ENCODE assay signal across 14 mouse cellular contexts in genomic region chr12:96235510-96235909, GRCm38 (mm10).
"Had no signal": no experiment of that assay in that cellular context is flagged by ENCODE, and none has a peak within 500 bp of the region (broad histone marks: within the 10 kb centered on the region; RNA-seq: fewer than 3 reads in every experiment).

No protein-coding gene starts in this region.

- H3K36me3 ChIP-seq: neural tube, embryonic 13.5 days; neural tube, embryonic 15.5 days; stomach, embryonic 15.5 days had no signal

- H3K9me3 ChIP-seq: neural tube, embryonic 13.5 days; neural tube, embryonic 15.5 days; stomach, embryonic 15.5 days had no signal

- H3K27me3 ChIP-seq: neural tube, embryonic 13.5 days; neural tube, embryonic 15.5 days; stomach, embryonic 15.5 days had no signal

- H3K4me2 ChIP-seq: neural tube, embryonic 13.5 days; neural tube, embryonic 15.5 days; stomach, embryonic 15.5 days had no signal

- H3K27ac ChIP-seq: neural tube, embryonic 13.5 days; neural tube, embryonic 15.5 days; stomach, embryonic 15.5 days had no signal

- DNase-seq: right cerebral cortex, adult 18-20 months; right cerebral cortex, postnatal 14 days; right cerebral cortex, postnatal 25 days; right cerebral cortex, postnatal 4 days; spleen, adult 18-20 months; thymus, adult 18-20 months; thymus, adult 2 months; thymus, postnatal 14 days; thymus, postnatal 25 days; thymus, postnatal 36 days; thymus, postnatal 4 days had no signal

- H3K4me1 ChIP-seq: neural tube, embryonic 13.5 days; neural tube, embryonic 15.5 days; stomach, embryonic 15.5 days had no signal

- H3K9ac ChIP-seq: neural tube, embryonic 13.5 days; neural tube, embryonic 15.5 days; stomach, embryonic 15.5 days had no signal

- H3K4me3 ChIP-seq: neural tube, embryonic 13.5 days; neural tube, embryonic 15.5 days; stomach, embryonic 15.5 days had no signal
